ENCODE assay signal across 31 mouse cellular contexts in the genomic region with DNA sequence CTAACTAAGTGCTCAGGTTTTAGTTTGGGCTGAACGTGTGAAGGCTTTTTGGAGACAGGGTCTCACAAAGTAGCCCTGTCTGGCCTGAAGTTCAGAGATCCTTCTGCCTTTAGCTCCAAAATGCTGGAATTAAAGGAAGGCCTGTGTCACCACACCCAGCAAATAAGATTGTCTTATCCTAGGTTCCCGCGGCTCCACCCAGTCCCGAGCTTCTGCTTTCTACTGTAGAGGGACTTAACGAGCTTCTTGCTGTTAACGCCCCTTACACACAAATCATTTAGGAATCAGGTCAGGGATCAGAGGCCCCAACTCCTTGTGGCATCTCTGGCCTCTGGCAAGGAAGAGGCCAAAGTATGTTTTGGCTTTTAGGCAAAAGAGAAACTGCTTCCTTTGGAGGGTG. TPM values are rescaled to one million over a fixed set of nuclear protein-coding genes. Genes with fewer than 3 reads are reported as not detected.
DNase-seq lines count a peak whose midpoint lies in the region; ATAC-seq and TF ChIP-seq lines count a peak whose summit lies in the region.
"Had no signal": no experiment of that assay in that cellular context is flagged by ENCODE, and none has a peak within 500 bp of the region (broad histone marks: within the 10 kb centered on the region; RNA-seq: fewer than 3 reads in every experiment).

No protein-coding gene starts in this region.

- H3K36me3 ChIP-seq in G1E (replicated peaks) = peaks cover 99% of the 10 kb centered on the region
- H3K36me3 ChIP-seq in midbrain, embryonic 13.5 days = no peaks in the 10 kb centered on the region
- H3K36me3 ChIP-seq: embryonic facial prominence, embryonic 12.5 days; midbrain, embryonic 15.5 days had no signal

- no peak for TF ChIP-seq CTCF in layer of hippocampus, adult 2 months (conservative IDR thresholded peaks at IDR 0.05)
- TF ChIP-seq CTCF in G1E (IDR thresholded peaks at IDR 0.05; ENCODE audit: low read depth, low read length) = no peak

- peak overlapping the region; percentile 43; the same call in 1 of the 2 replicates for H3K27ac ChIP-seq in layer of hippocampus, adult 2 months
- no peak overlapping the region for H3K27ac ChIP-seq in midbrain, embryonic 13.5 days
- H3K27ac ChIP-seq: embryonic facial prominence, embryonic 12.5 days; limb, embryonic 15.5 days; lung, embryonic 15.5 days; midbrain, embryonic 15.5 days; neural tube, embryonic 15.5 days had no signal

- peak; percentile 52; the same call in 1 of the 2 replicates for ATAC-seq in G1E (ENCODE audit: extremely low read depth, insufficient number of reproducible peaks, low FRiP score, poor library complexity, severe bottlenecking)
- 0 out of 2 replicates have a peak, but pooled peaks have one; percentile 30 for ATAC-seq in common myeloid progenitor, adult 5-6 weeks (replicated peaks; ENCODE audit: low read depth, poor library complexity, severe bottlenecking)
- ATAC-seq in midbrain, embryonic 13.5 days = no peak
- ATAC-seq: forebrain, embryonic 16.5 days; hindbrain, embryonic 16.5 days; midbrain, embryonic 15.5 days had no signal

- no peaks in the 10 kb centered on the region for H3K9me3 ChIP-seq in G1E (replicated peaks)
- H3K9me3 ChIP-seq in midbrain, embryonic 13.5 days = no peaks in the 10 kb centered on the region
- H3K9me3 ChIP-seq: embryonic facial prominence, embryonic 12.5 days; limb, embryonic 15.5 days; lung, embryonic 15.5 days; midbrain, embryonic 15.5 days; neural tube, embryonic 15.5 days had no signal

- no peak overlapping the region for H3K9ac ChIP-seq in midbrain, embryonic 13.5 days (replicated peaks)
- H3K9ac ChIP-seq: embryonic facial prominence, embryonic 12.5 days; limb, embryonic 15.5 days; lung, embryonic 15.5 days; midbrain, embryonic 15.5 days; neural tube, embryonic 15.5 days had no signal

- no peak overlapping the region for H3K4me2 ChIP-seq in midbrain, embryonic 13.5 days (replicated peaks)
- H3K4me2 ChIP-seq: embryonic facial prominence, embryonic 12.5 days; limb, embryonic 15.5 days; lung, embryonic 15.5 days; midbrain, embryonic 15.5 days; neural tube, embryonic 15.5 days had no signal

- no peaks in the 10 kb centered on the region for H3K27me3 ChIP-seq in G1E (ENCODE audit: insufficient read depth, low read length)
- H3K27me3 ChIP-seq in midbrain, embryonic 13.5 days = no peaks in the 10 kb centered on the region
- H3K27me3 ChIP-seq: embryonic facial prominence, embryonic 12.5 days; limb, embryonic 15.5 days; lung, embryonic 15.5 days; midbrain, embryonic 15.5 days; neural tube, embryonic 15.5 days had no signal

- WGBS in midbrain, embryonic 13.5 days = 73% methylated on average over 6 of the region's 6 CpGs

- no peak for DNase-seq in layer of hippocampus, adult 2 months (ENCODE audit: low spot score in 2 of 2)
- no peak for DNase-seq in layer of hippocampus, adult 11-12 months (ENCODE audit: low spot score)
- peak; percentile 26 for DNase-seq in ES-CJ7 (ENCODE audit: low read depth, low spot score)
- peak; percentile 24 for DNase-seq in G1E (ENCODE audit: low spot score)
- DNase-seq in cerebellum, adult 9-10 months = no peak
- DNase-seq in right cerebral cortex, postnatal 36 days (ENCODE audit: low spot score in 2 of 2) = no peak
- DNase-seq: B cell, adult 2 months; cerebellum, adult 8-10 months; cerebellum, postnatal 36 days; embryo, embryonic 11 days; heart, postnatal 14 days; kidney, adult 9 months; kidney, postnatal 14 days; left cerebral cortex, postnatal 4 days; retina, postnatal 1 day; right cerebral cortex, postnatal 14 days; spleen, adult 18-20 months; thymus, postnatal 14 days had no signal

- H3K4me3 ChIP-seq in layer of hippocampus, adult 2 months = no peak overlapping the region
- H3K4me3 ChIP-seq in G1E (ENCODE audit: low read depth, low read length) = peak overlapping the region; percentile 39; the same call in 1 of the 2 replicates
- H3K4me3 ChIP-seq in midbrain, embryonic 13.5 days (replicated peaks) = no peak overlapping the region
- H3K4me3 ChIP-seq: embryonic facial prominence, embryonic 12.5 days; limb, embryonic 15.5 days; lung, embryonic 15.5 days; midbrain, embryonic 15.5 days; neural tube, embryonic 15.5 days had no signal

- peaks cover 87% of the 10 kb centered on the region for H3K4me1 ChIP-seq in G1E (ENCODE audit: insufficient read depth, low read depth, low read length)
- no peaks in the 10 kb centered on the region for H3K4me1 ChIP-seq in midbrain, embryonic 13.5 days (replicated peaks)
- H3K4me1 ChIP-seq: lung, embryonic 15.5 days; midbrain, embryonic 15.5 days; neural tube, embryonic 15.5 days had no signal

RNA-seq across cellular contexts. Expression of a gene that starts 9.3 kb away (rescaled TPM):
- total RNA-seq in layer of hippocampus, adult 2 months (2021) = 10 to 100 TPM; 31.0 to 32.6 TPM
- total RNA-seq in G1E (2014; fragmentation: Nextera tagmentation) (108 and 198 TPM in 2 replicates), G1E (2017) (95.7 and 101 TPM in 2 replicates)
- 123 and 147 TPM in 2 replicates for polyA plus RNA-seq in G1E (2012)
- 31.5 and 34.1 TPM in 2 replicates for total RNA-seq in common myeloid progenitor, adult 5-6 weeks (2017)
- polyA plus RNA-seq in midbrain, embryonic 13.5 days (2015; fragmentation: Nextera tagmentation; extraction: Ambion mirVana) = 39.6 and 40.0 TPM in 2 replicates

RNA-seq across cellular contexts. Expression of a gene that starts 36.2 kb away (rescaled TPM):
- total RNA-seq in layer of hippocampus, adult 2 months (2021) = under 1 TPM; 0.26 to 0.52 TPM
- total RNA-seq in G1E (2014; fragmentation: Nextera tagmentation) = not detected in 2 replicates
- 0.05 and 0.12 TPM in 2 replicates for total RNA-seq in G1E (2017)
- not detected in 2 replicates for polyA plus RNA-seq in G1E (2012)
- total RNA-seq in common myeloid progenitor, adult 5-6 weeks (2017) = 0.23 TPM in 1 of 2 replicates, not detected in the other
- 0.13 TPM in 2 replicates for polyA plus RNA-seq in midbrain, embryonic 13.5 days (2015; fragmentation: Nextera tagmentation; extraction: Ambion mirVana)
- polyA plus RNA-seq: embryonic facial prominence, embryonic 12.5 days; heart, embryonic 14.5 days; hindbrain, embryonic 11.5 days; hindbrain, embryonic 16.5 days; intestine, embryonic 14.5 days; limb, embryonic 15.5 days; stomach, embryonic 16.5 days had no signal

RNA-seq across cellular contexts. Expression of a gene that starts 39.9 kb away (rescaled TPM):
- 10 to 100 TPM; 58.0 to 58.7 TPM for total RNA-seq in layer of hippocampus, adult 2 months (2021)
- total RNA-seq in G1E (2014; fragmentation: Nextera tagmentation) = 117 and 120 TPM in 2 replicates
- total RNA-seq in G1E (2017) = 228 and 262 TPM in 2 replicates
- 254 and 287 TPM in 2 replicates for polyA plus RNA-seq in G1E (2012)
- total RNA-seq in common myeloid progenitor, adult 5-6 weeks (2017) = 222 and 280 TPM in 2 replicates
- polyA plus RNA-seq in midbrain, embryonic 13.5 days (2015; fragmentation: Nextera tagmentation; extraction: Ambion mirVana) = 136 and 144 TPM in 2 replicates

RNA-seq across cellular contexts. Expression of a gene that starts 40.0 kb away (rescaled TPM):
- 100 to 1,000 TPM; 121 to 124 TPM for total RNA-seq in layer of hippocampus, adult 2 months (2021)
- total RNA-seq in G1E (2014; fragmentation: Nextera tagmentation) = 325 and 378 TPM in 2 replicates
- total RNA-seq in G1E (2017) = 432 and 434 TPM in 2 replicates
- 465 and 565 TPM in 2 replicates for polyA plus RNA-seq in G1E (2012)
- total RNA-seq in common myeloid progenitor, adult 5-6 weeks (2017) = 402 and 404 TPM in 2 replicates
- 258 and 276 TPM in 2 replicates for polyA plus RNA-seq in midbrain, embryonic 13.5 days (2015; fragmentation: Nextera tagmentation; extraction: Ambion mirVana)

Comparison
In these comparisons a context has a peak if more than half of its experiments do, and no peak if none do; other contexts are left out.
1. DNase-seq: peak in ES-CJ7 (single experiment) and G1E (single experiment); none in layer of hippocampus, adult 2 months (0 of 2), layer of hippocampus, adult 11-12 months (single experiment), cerebellum, adult 9-10 months (single experiment) and right cerebral cortex, postnatal 36 days (0 of 2).